Mouse (Mus musculus): Measurements from ENCODE around the gene Vmn1r18. TPM values are rescaled to one million over a fixed set of nuclear protein-coding genes. Genes with fewer than 3 reads are reported as not detected.
"Not testable (repeated sequence)": the region's sequence is repeated elsewhere in the genome, so short reads cannot be mapped to it uniquely, and the experiment has no call there.

Gene Vmn1r18
- polyA plus RNA-seq (2016; fragmentation: Nextera tagmentation; extraction: Ambion mirVana): not detected in 2 replicates

- Histone ChIP-seq H3K4me1 (replicated peaks) (no peaks in the 10 kb centered on the region), H3K4me3 (no peak within 1 kb of the TSS), H3K27ac (no peak within 1 kb of the TSS), H3K9me3 (no peaks in the 10 kb centered on the region), H3K27me3 (ENCODE audit: insufficient read depth, poor library complexity, severe bottlenecking) (no peaks in the 10 kb centered on the region), H3K36me3 (no peaks in the 10 kb centered on the region)
- no peak for DNase-seq (ENCODE audit: low spot score)
Measured at GRCm38 (mm10) chr6:57395683-57396082, at the start of gene Vmn1r18. Vmn1r18 (minus strand) TSS chr6:57395783.

- Histone ChIP-seq H3K9me3 (no peaks in the 10 kb centered on the region), H3K4me1 (replicated peaks) (no peaks in the 10 kb centered on the region), H3K27me3 (ENCODE audit: insufficient read depth, poor library complexity, severe bottlenecking) (no peaks in the 10 kb centered on the region), H3K27ac (no peak overlapping the region), H3K36me3 (no peaks in the 10 kb centered on the region), H3K4me3 (no peak overlapping the region)
- DNase-seq (ENCODE audit: low spot score): no peak
- WGBS: 91% methylated on average over 1 of the region's 1 CpGs
Measured at GRCm38 (mm10) chr6:57431196-57431595, 35.6 kb upstream of the Vmn1r18 start.

- no peaks in the 10 kb centered on the region for H3K36me3 ChIP-seq
- no peak within 1 kb of the TSS for H3K27ac ChIP-seq
- 81% methylated on average over 1 of the region's 1 CpGs for WGBS
- H3K9me3 ChIP-seq: no peaks in the 10 kb centered on the region
- DNase-seq (ENCODE audit: low spot score): no peak
- H3K4me1 ChIP-seq (replicated peaks): no peaks in the 10 kb centered on the region
- no peaks in the 10 kb centered on the region for H3K27me3 ChIP-seq (ENCODE audit: insufficient read depth, poor library complexity, severe bottlenecking)
- H3K4me3 ChIP-seq: no peak within 1 kb of the TSS
Measured at GRCm38 (mm10) chr6:57428630-57429029, 33.0 kb upstream of the Vmn1r18 start, which contains the start of gene Vmn1r20. Vmn1r20 (plus strand) TSS chr6:57428930.

- WGBS: 75% methylated on average over 3 of the region's 3 CpGs
- DNase-seq (ENCODE audit: low spot score); H3K36me3 ChIP-seq; H3K9me3 ChIP-seq; H3K4me1 ChIP-seq (replicated peaks); H3K4me3 ChIP-seq; H3K27me3 ChIP-seq (ENCODE audit: insufficient read depth, poor library complexity, severe bottlenecking); H3K27ac ChIP-seq: not testable (repeated sequence)
Measured at GRCm38 (mm10) chr6:57403480-57403879, 7.9 kb upstream of the Vmn1r18 start, which contains the start of gene Vmn1r19. Vmn1r19 (plus strand) TSS chr6:57403780.

- Histone ChIP-seq H3K4me3 (no peak overlapping the region), H3K27me3 (ENCODE audit: insufficient read depth, poor library complexity, severe bottlenecking) (no peaks in the 10 kb centered on the region), H3K4me1 (replicated peaks) (no peaks in the 10 kb centered on the region), H3K27ac (no peak overlapping the region), H3K9me3 (no peaks in the 10 kb centered on the region), H3K36me3 (no peaks in the 10 kb centered on the region)
- no peak for DNase-seq (ENCODE audit: low spot score)
- 91% methylated on average over 1 of the region's 1 CpGs for WGBS
Measured at GRCm38 (mm10) chr6:57367496-57367895, 28.1 kb downstream of the Vmn1r18 start.

- 100% methylated on average over 1 of the region's 1 CpGs for WGBS
- H3K27ac ChIP-seq; H3K4me3 ChIP-seq; H3K27me3 ChIP-seq (ENCODE audit: insufficient read depth, poor library complexity, severe bottlenecking); DNase-seq (ENCODE audit: low spot score); H3K36me3 ChIP-seq; H3K4me1 ChIP-seq (replicated peaks); H3K9me3 ChIP-seq: not testable (repeated sequence)
Measured at GRCm38 (mm10) chr6:57365866-57366265, 29.7 kb downstream of the Vmn1r18 start.

- Histone ChIP-seq H3K36me3 (no peaks in the 10 kb centered on the region), H3K27ac (no peak within 1 kb of the TSS), H3K9me3 (no peaks in the 10 kb centered on the region), H3K4me3 (no peak within 1 kb of the TSS), H3K27me3 (ENCODE audit: insufficient read depth, poor library complexity, severe bottlenecking) (no peaks in the 10 kb centered on the region), H3K4me1 (replicated peaks) (no peaks in the 10 kb centered on the region)
- WGBS: 87% methylated on average over 1 of the region's 1 CpGs
- no peak for DNase-seq (ENCODE audit: low spot score)
Measured at GRCm38 (mm10) chr6:57363627-57364026, 32.0 kb downstream of the Vmn1r18 start, which contains the start of gene Vmn1r17. Vmn1r17 (minus strand) TSS chr6:57363727.

- no peak for DNase-seq (ENCODE audit: low spot score)
- Histone ChIP-seq H3K4me3 (no peak overlapping the region), H3K27me3 (ENCODE audit: insufficient read depth, poor library complexity, severe bottlenecking) (no peaks in the 10 kb centered on the region), H3K4me1 (replicated peaks) (no peaks in the 10 kb centered on the region), H3K9me3 (no peaks in the 10 kb centered on the region), H3K36me3 (no peaks in the 10 kb centered on the region), H3K27ac (no peak overlapping the region)
- WGBS: 80% methylated on average over 2 of the region's 2 CpGs
Measured at GRCm38 (mm10) chr6:57356864-57357263, 38.7 kb downstream of the Vmn1r18 start.

- Histone ChIP-seq H3K4me1 (replicated peaks) (no peaks in the 10 kb centered on the region), H3K27me3 (ENCODE audit: insufficient read depth, poor library complexity, severe bottlenecking) (no peaks in the 10 kb centered on the region), H3K4me3 (no peak within 1 kb of the TSS), H3K27ac (no peak within 1 kb of the TSS), H3K9me3 (peaks cover 3% of the 10 kb centered on the region; the same call in 1 of the 2 replicates), H3K36me3 (no peaks in the 10 kb centered on the region)
- no peak for DNase-seq (ENCODE audit: low spot score)
- WGBS: 78% methylated on average over 3 of the region's 3 CpGs
Measured at GRCm38 (mm10) chr6:57329394-57329793, 66.2 kb downstream of the Vmn1r18 start, which contains the start of gene Vmn1r16. Vmn1r16 (minus strand) TSS chr6:57329494.

Other genes starting within 250 kb of the Vmn1r18 start
- gene Vmn1r12, start 238.9 kb downstream of the Vmn1r18 start, polyA plus RNA-seq (2016; fragmentation: Nextera tagmentation; extraction: Ambion mirVana): not detected in 2 replicates
- not detected in 2 replicates for gene Vmn1r13, start 192.5 kb downstream of the Vmn1r18 start, polyA plus RNA-seq (2016; fragmentation: Nextera tagmentation; extraction: Ambion mirVana)
- not detected in 2 replicates for gene Vmn1r14, start 164.1 kb downstream of the Vmn1r18 start, polyA plus RNA-seq (2016; fragmentation: Nextera tagmentation; extraction: Ambion mirVana)
- gene Vmn1r15, start 137.8 kb downstream of the Vmn1r18 start, polyA plus RNA-seq (2016; fragmentation: Nextera tagmentation; extraction: Ambion mirVana): not detected in 2 replicates
- gene Vmn1r16, start 66.3 kb downstream of the Vmn1r18 start, polyA plus RNA-seq (2016; fragmentation: Nextera tagmentation; extraction: Ambion mirVana): not detected in 2 replicates
- gene Vmn1r17, start 32.1 kb downstream of the Vmn1r18 start, polyA plus RNA-seq (2016; fragmentation: Nextera tagmentation; extraction: Ambion mirVana): not detected in 2 replicates
- not detected in 2 replicates for gene Vmn1r19, start 8.0 kb upstream of the Vmn1r18 start, polyA plus RNA-seq (2016; fragmentation: Nextera tagmentation; extraction: Ambion mirVana)
- gene Vmn1r20, start 33.1 kb upstream of the Vmn1r18 start, polyA plus RNA-seq (2016; fragmentation: Nextera tagmentation; extraction: Ambion mirVana): not detected in 2 replicates
- 3.2 and 4.3 TPM in 2 replicates for gene Ppm1k, start 139.7 kb upstream of the Vmn1r18 start, polyA plus RNA-seq (2016; fragmentation: Nextera tagmentation; extraction: Ambion mirVana)
- 2.0 and 2.4 TPM in 2 replicates for gene Herc6, start 185.2 kb upstream of the Vmn1r18 start, polyA plus RNA-seq (2016; fragmentation: Nextera tagmentation; extraction: Ambion mirVana)